Mouse (Mus musculus) lung, adult 2 months (tissue): Measurements from ENCODE around the gene Rph3a.

Source experiments
- CTCF ChIP-seq: fragments of 200-500 bp; IDR thresholded peaks from 2 replicates; pipeline ENCODE4 v1.5.1; 2011; ENCODE audit warnings: mild to moderate bottlenecking, low read length, control low read depth; ENCODE audit not compliant: insufficient read depth
- POLR2A ChIP-seq: fragments of 200-500 bp; IDR thresholded peaks from 2 replicates; pipeline ENCODE4 v1.6.1; 2011; ENCODE audit warnings: low read depth, mild to moderate bottlenecking, control low read depth, low read length, borderline replicate concordance; ENCODE audit errors: extremely low read depth

DNA sequence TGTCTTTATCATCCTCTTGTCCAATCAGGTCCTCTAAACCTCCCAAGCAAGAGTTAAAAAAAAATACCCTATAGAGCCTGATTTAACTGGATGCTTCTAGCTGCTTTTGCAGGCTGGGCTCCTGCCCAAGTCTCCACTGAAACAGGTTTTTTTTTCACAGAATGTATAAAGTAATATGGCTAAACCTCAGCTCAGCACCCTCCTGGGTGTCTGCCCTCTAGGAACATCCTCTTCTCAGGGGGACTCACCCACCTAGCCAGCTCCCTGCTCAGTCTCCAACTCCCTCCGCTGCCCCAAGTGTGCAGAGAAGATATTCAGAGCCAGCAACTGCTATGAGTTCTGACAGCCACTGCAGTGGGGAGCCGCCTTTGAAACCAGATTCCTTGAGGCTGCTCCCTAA, 2.1 kb upstream of the Rph3a start:
- TF ChIP-seq POLR2A (no peak), CTCF (no peak)
